ENCODE assay signal across 7 mouse cellular contexts in genomic region chr12:54654741-54655140, GRCm38 (mm10). TPM values are rescaled to one million over a fixed set of nuclear protein-coding genes. Genes with fewer than 3 reads are reported as not detected.
A peak's percentile ranks its signal among the peaks of the same experiment; 100 is the strongest.
DNase-seq lines count a peak whose midpoint lies in the region; ATAC-seq lines count a peak whose summit lies in the region.

No protein-coding gene starts in this region.

- WGBS in lung, embryonic 16.5 days = 63% methylated on average over 1 of the region's 1 CpGs
- WGBS in forebrain, embryonic 15.5 days = 78% methylated on average over 1 of the region's 1 CpGs
- 72% methylated on average over 1 of the region's 1 CpGs for WGBS in liver, embryonic 12.5 days (ENCODE audit: insufficient replicate concordance)
- 63% methylated on average over 1 of the region's 1 CpGs for WGBS in stomach, embryonic 16.5 days

- H3K36me3 ChIP-seq in lung, embryonic 16.5 days (ENCODE audit: control insufficient read depth, insufficient read depth, low read length) = peaks cover 3% of the 10 kb centered on the region; the same call in 1 of the 2 replicates
- H3K36me3 ChIP-seq in forebrain, embryonic 15.5 days = no peaks in the 10 kb centered on the region
- peaks cover 9% of the 10 kb centered on the region for H3K36me3 ChIP-seq in liver, embryonic 12.5 days
- 0 out of 2 replicates have a peak, but pooled peaks cover 3% of the 10 kb centered on the region for H3K36me3 ChIP-seq in stomach, embryonic 16.5 days (ENCODE audit: control insufficient read depth, insufficient read depth, low read length)

- H3K4me3 ChIP-seq in lung, embryonic 16.5 days (ENCODE audit: low read length) = peak overlapping the region; percentile 10; the same call in 1 of the 2 replicates
- peak overlapping the region; percentile 75 for H3K4me3 ChIP-seq in forebrain, embryonic 15.5 days
- peak overlapping the region; percentile 81 for H3K4me3 ChIP-seq in liver, embryonic 12.5 days
- H3K4me3 ChIP-seq in stomach, embryonic 16.5 days (replicated peaks; ENCODE audit: low read length) = peak overlapping the region; percentile 60

- H3K4me1 ChIP-seq in lung, embryonic 16.5 days (replicated peaks; ENCODE audit: control insufficient read depth, insufficient read depth, low read length) = peaks cover 25% of the 10 kb centered on the region
- peaks cover 26% of the 10 kb centered on the region for H3K4me1 ChIP-seq in forebrain, embryonic 15.5 days
- H3K4me1 ChIP-seq in liver, embryonic 12.5 days = peaks cover 53% of the 10 kb centered on the region
- peaks cover 28% of the 10 kb centered on the region for H3K4me1 ChIP-seq in stomach, embryonic 16.5 days (ENCODE audit: control insufficient read depth, insufficient read depth, low read length)

- no peak overlapping the region for H3K9ac ChIP-seq in lung, embryonic 16.5 days (ENCODE audit: low read length)
- no peak overlapping the region for H3K9ac ChIP-seq in forebrain, embryonic 15.5 days (replicated peaks)
- H3K9ac ChIP-seq in liver, embryonic 12.5 days = peak overlapping the region; percentile 86; the same call in 1 of the 2 replicates
- H3K9ac ChIP-seq in stomach, embryonic 16.5 days (ENCODE audit: low read length) = peak overlapping the region; percentile 17; the same call in 1 of the 2 replicates

- H3K4me2 ChIP-seq in lung, embryonic 16.5 days (ENCODE audit: low read depth, low read length) = peak overlapping the region; percentile 94
- peak overlapping the region; percentile 75 for H3K4me2 ChIP-seq in forebrain, embryonic 15.5 days (replicated peaks)
- peak overlapping the region; percentile 90 for H3K4me2 ChIP-seq in liver, embryonic 12.5 days
- H3K4me2 ChIP-seq in stomach, embryonic 16.5 days (ENCODE audit: low read depth, low read length) = peak overlapping the region; percentile 73

- no peaks in the 10 kb centered on the region for H3K9me3 ChIP-seq in lung, embryonic 16.5 days (ENCODE audit: control insufficient read depth, low read length)
- H3K9me3 ChIP-seq in forebrain, embryonic 15.5 days = no peaks in the 10 kb centered on the region
- H3K9me3 ChIP-seq in liver, embryonic 12.5 days (replicated peaks) = no peaks in the 10 kb centered on the region
- no peaks in the 10 kb centered on the region for H3K9me3 ChIP-seq in stomach, embryonic 16.5 days (replicated peaks; ENCODE audit: control insufficient read depth, low read length)

- ATAC-seq in lung, embryonic 16.5 days (ENCODE audit: low read depth) = no peak
- ATAC-seq in forebrain, embryonic 15.5 days (replicated peaks) = no peak
- ATAC-seq in liver, embryonic 12.5 days = no peak
- no peak for ATAC-seq in stomach, embryonic 16.5 days (ENCODE audit: insufficient read depth, low FRiP score)

- DNase-seq in lung, postnatal 14 days = no peak
- no peak for DNase-seq in gastrocnemius, postnatal 25 days
- no peak for DNase-seq in spleen, adult 12 weeks (ENCODE audit: low spot score)

- no peaks in the 10 kb centered on the region for H3K27me3 ChIP-seq in lung, embryonic 16.5 days (ENCODE audit: control insufficient read depth, insufficient read depth, low read depth, low read length)
- no peaks in the 10 kb centered on the region for H3K27me3 ChIP-seq in forebrain, embryonic 15.5 days
- no peaks in the 10 kb centered on the region for H3K27me3 ChIP-seq in liver, embryonic 12.5 days (replicated peaks)
- H3K27me3 ChIP-seq in stomach, embryonic 16.5 days (ENCODE audit: control insufficient read depth, insufficient read depth, low read length) = no peaks in the 10 kb centered on the region

- H3K27ac ChIP-seq in lung, embryonic 16.5 days (ENCODE audit: low read length) = no peak overlapping the region
- H3K27ac ChIP-seq in forebrain, embryonic 15.5 days (replicated peaks) = no peak overlapping the region
- no peak overlapping the region for H3K27ac ChIP-seq in liver, embryonic 12.5 days
- H3K27ac ChIP-seq in stomach, embryonic 16.5 days (ENCODE audit: low read length) = peak overlapping the region; percentile 7; the same call in 1 of the 2 replicates

RNA-seq across cellular contexts. Expression of gene Sptssa, which starts 1.6 kb away (rescaled TPM):
- polyA plus RNA-seq in lung, embryonic 16.5 days (2015; fragmentation: Nextera tagmentation; extraction: Ambion mirVana) = 198 and 203 TPM in 2 replicates
- 156 and 171 TPM in 2 replicates for polyA plus RNA-seq in forebrain, embryonic 15.5 days (2015; fragmentation: Nextera tagmentation; extraction: Ambion mirVana)
- polyA plus RNA-seq in liver, embryonic 12.5 days (2016; fragmentation: Nextera tagmentation; extraction: Ambion mirVana) = 58.8 and 58.9 TPM in 2 replicates
- 225 and 229 TPM in 2 replicates for polyA plus RNA-seq in stomach, embryonic 16.5 days (2015; fragmentation: Nextera tagmentation; extraction: Ambion mirVana)
- 10 to 100 TPM; 17.0 to 17.9 TPM for total RNA-seq in gastrocnemius, postnatal 25 days (2021)

RNA-seq across cellular contexts. Expression of gene Eapp, which starts 41.0 kb away (rescaled TPM):
- 61.8 and 62.7 TPM in 2 replicates for polyA plus RNA-seq in lung, embryonic 16.5 days (2015; fragmentation: Nextera tagmentation; extraction: Ambion mirVana)
- 90.8 and 94.2 TPM in 2 replicates for polyA plus RNA-seq in forebrain, embryonic 15.5 days (2015; fragmentation: Nextera tagmentation; extraction: Ambion mirVana)
- 47.1 and 48.3 TPM in 2 replicates for polyA plus RNA-seq in liver, embryonic 12.5 days (2016; fragmentation: Nextera tagmentation; extraction: Ambion mirVana)
- polyA plus RNA-seq in stomach, embryonic 16.5 days (2015; fragmentation: Nextera tagmentation; extraction: Ambion mirVana) = 51.9 and 57.0 TPM in 2 replicates
- 10 to 100 TPM; 16.3 to 18.7 TPM for total RNA-seq in gastrocnemius, postnatal 25 days (2021)

Comparison
In these comparisons a context has a peak if more than half of its experiments do, and no peak if none do; other contexts are left out.
1. H3K4me3 ChIP-seq: peak in every context shown above with its lines; median percentile 81 in liver, embryonic 12.5 days; 75 in forebrain, embryonic 15.5 days; 60 in stomach, embryonic 16.5 days; 10 in lung, embryonic 16.5 days.
2. H3K9ac ChIP-seq: peak in liver, embryonic 12.5 days (single experiment) and stomach, embryonic 16.5 days (single experiment); none in lung, embryonic 16.5 days (single experiment) and forebrain, embryonic 15.5 days (single experiment).
3. Peak in every context shown above with its lines, with median percentiles within 50 percentile points of each other: H3K4me2 ChIP-seq.